Mouse (Mus musculus): ENCODE measurements around the gene Dlgap4. TPM values are rescaled to one million over a fixed set of nuclear protein-coding genes. Genes with fewer than 3 reads are reported as not detected.

The Dlgap4 gene
- total and polyA plus RNA-seq, 3 experiments = 12.4 to 38.5 (median 12.7) TPM

- no peak for DNase-seq (ENCODE audit: extremely low read depth)
- in situ Hi-C loops (cut with MboI; ENCODE audit: low pct_ligation_motif_present, low pct_unique_long_range_greater_than_20kb, low sequenced_read_pairs) = no loop called here
- Histone ChIP-seq H3K4me3 (replicated peaks in 1 of 3; ENCODE audit: low read depth in 2 of 3, low read length in 2 of 3, poor library complexity in 1 of 3) (no peak overlapping the region), H3K4me2 (ENCODE audit: insufficient read depth, low read depth, poor library complexity, severe bottlenecking) (no peak overlapping the region), H3K27me3 (replicated peaks) (peaks cover 95% of the 10 kb centered on the region), H3K9ac (ENCODE audit: insufficient read depth, low read depth) (no peak overlapping the region), H3K79me2 (replicated peaks; ENCODE audit: control insufficient read depth, extremely low read depth, insufficient read depth, poor library complexity, severe bottlenecking) (no peaks in the 10 kb centered on the region), H3K36me3 (replicated peaks in 1 of 2; ENCODE audit: control insufficient read depth in 1 of 2, insufficient read depth in 1 of 2, low read length in 1 of 2) (no peaks in the 10 kb centered on the region), H3K9me3 (replicated peaks; ENCODE audit: low read length) (no peaks in the 10 kb centered on the region), H3K4me1 (ENCODE audit: control insufficient read depth in 1 of 2, insufficient read depth in 2 of 2) (no peaks in the 10 kb centered on the region), H3K27ac (ENCODE audit: insufficient read depth, low read depth) (no peak overlapping the region)
- no peak for TF ChIP-seq MAFK (IDR thresholded peaks at IDR 0.05; ENCODE audit: insufficient replicate concordance, low read length)
- no peak for TF ChIP-seq MEF2A (IDR thresholded peaks at IDR 0.05; ENCODE audit: borderline replicate concordance, low read depth, low read length)
- TF ChIP-seq MAZ (IDR thresholded peaks at IDR 0.05; ENCODE audit: low read depth, low read length) = no peak
- TF ChIP-seq SMC3 (IDR thresholded peaks at IDR 0.05; ENCODE audit: low read depth, low read length) = no peak
- no peak for TF ChIP-seq RCOR1 (conservative IDR thresholded peaks at IDR 0.05; ENCODE audit: low read depth, low read length)
- no peak for TF ChIP-seq E2F4 (IDR thresholded peaks at IDR 0.05; ENCODE audit: insufficient replicate concordance, low read depth, low read length)
- TF ChIP-seq CHD1 (IDR thresholded peaks at IDR 0.05; ENCODE audit: low read depth, low read length) = no peak
- no peak for TF ChIP-seq JUN (IDR thresholded peaks at IDR 0.05; ENCODE audit: insufficient read depth, low read depth, low read length)
- TF ChIP-seq ZNF384 (IDR thresholded peaks at IDR 0.05; ENCODE audit: low read depth, low read length) = no peak
- no peak for TF ChIP-seq ETS1 (conservative IDR thresholded peaks at IDR 0.05; ENCODE audit: low read depth, low read length)
- TF ChIP-seq MYC (IDR thresholded peaks at IDR 0.05; ENCODE audit: low read depth, low read length) = no peak
- TF ChIP-seq GABPA (IDR thresholded peaks at IDR 0.05; ENCODE audit: insufficient replicate concordance, low read depth, low read length) = no peak
- no peak for TF ChIP-seq EP300 (IDR thresholded peaks at IDR 0.05; ENCODE audit: low read length)
- no peak for TF ChIP-seq CHD2 (IDR thresholded peaks at IDR 0.05; ENCODE audit: low read length)
- no peak for TF ChIP-seq POLR2A (IDR thresholded peaks at IDR 0.05; ENCODE audit: low read depth, low read length)
- TF ChIP-seq TCF12 (IDR thresholded peaks at IDR 0.05; ENCODE audit: low read depth, low read length) = no peak
- TF ChIP-seq RAD21 (IDR thresholded peaks at IDR 0.05; ENCODE audit: low read depth, low read length) = no peak
- TF ChIP-seq TBP (conservative IDR thresholded peaks at IDR 0.05; ENCODE audit: low read depth, low read length) = no peak
- no peak for TF ChIP-seq SIN3A (IDR thresholded peaks at IDR 0.05; ENCODE audit: low read length)
- TF ChIP-seq UBTF (IDR thresholded peaks at IDR 0.05; ENCODE audit: low read depth, low read length) = no peak
- dilution Hi-C loops (cut with MboI; ENCODE audit: extremely low pct_ligation_motif_present, extremely low pct_unique_long_range_greater_than_20kb, low sequenced_read_pairs) = no loop called here
Observed at GRCm38 (mm10) chr2:156651019-156651418, 37.5 kb downstream of the Dlgap4 start.

- Histone ChIP-seq H3K4me2 (ENCODE audit: insufficient read depth, low read depth, poor library complexity, severe bottlenecking) (no peak overlapping the region), H3K4me1 (ENCODE audit: control insufficient read depth in 1 of 2, insufficient read depth in 2 of 2) (no peaks in the 10 kb centered on the region), H3K79me2 (replicated peaks; ENCODE audit: control insufficient read depth, extremely low read depth, insufficient read depth, poor library complexity, severe bottlenecking) (no peaks in the 10 kb centered on the region), H3K27me3 (replicated peaks) (peaks cover 95% of the 10 kb centered on the region), H3K36me3 (replicated peaks in 1 of 2; ENCODE audit: control insufficient read depth in 1 of 2, insufficient read depth in 1 of 2, low read length in 1 of 2) (no peaks in the 10 kb centered on the region), H3K9me3 (replicated peaks; ENCODE audit: low read length) (no peaks in the 10 kb centered on the region), H3K27ac (ENCODE audit: insufficient read depth, low read depth) (no peak overlapping the region), H3K9ac (ENCODE audit: insufficient read depth, low read depth) (no peak overlapping the region), H3K4me3 (replicated peaks in 1 of 3; ENCODE audit: low read depth in 2 of 3, low read length in 2 of 3, poor library complexity in 1 of 3) (no peak overlapping the region)
- DNase-seq (ENCODE audit: extremely low read depth) = peak; percentile 31
- in situ Hi-C loops (cut with MboI; ENCODE audit: low pct_ligation_motif_present, low pct_unique_long_range_greater_than_20kb, low sequenced_read_pairs) (no loop called here), dilution Hi-C loops (cut with MboI; ENCODE audit: extremely low pct_ligation_motif_present, extremely low pct_unique_long_range_greater_than_20kb, low sequenced_read_pairs) (no loop called here)
- 0 out of 2 replicates have a peak, but pooled peaks have one; percentile 25 for TF ChIP-seq MXI1 (IDR thresholded peaks at IDR 0.05; ENCODE audit: low read depth, low read length)
- no peak for TF ChIP-seq BHLHE40 (IDR thresholded peaks at IDR 0.05; ENCODE audit: low read depth, low read length)
- TF ChIP-seq ZC3H11A (IDR thresholded peaks at IDR 0.05; ENCODE audit: low read depth, low read length) = no peak
Observed at GRCm38 (mm10) chr2:156652841-156653240, 39.3 kb downstream of the Dlgap4 start.
